In the genomic region with DNA sequence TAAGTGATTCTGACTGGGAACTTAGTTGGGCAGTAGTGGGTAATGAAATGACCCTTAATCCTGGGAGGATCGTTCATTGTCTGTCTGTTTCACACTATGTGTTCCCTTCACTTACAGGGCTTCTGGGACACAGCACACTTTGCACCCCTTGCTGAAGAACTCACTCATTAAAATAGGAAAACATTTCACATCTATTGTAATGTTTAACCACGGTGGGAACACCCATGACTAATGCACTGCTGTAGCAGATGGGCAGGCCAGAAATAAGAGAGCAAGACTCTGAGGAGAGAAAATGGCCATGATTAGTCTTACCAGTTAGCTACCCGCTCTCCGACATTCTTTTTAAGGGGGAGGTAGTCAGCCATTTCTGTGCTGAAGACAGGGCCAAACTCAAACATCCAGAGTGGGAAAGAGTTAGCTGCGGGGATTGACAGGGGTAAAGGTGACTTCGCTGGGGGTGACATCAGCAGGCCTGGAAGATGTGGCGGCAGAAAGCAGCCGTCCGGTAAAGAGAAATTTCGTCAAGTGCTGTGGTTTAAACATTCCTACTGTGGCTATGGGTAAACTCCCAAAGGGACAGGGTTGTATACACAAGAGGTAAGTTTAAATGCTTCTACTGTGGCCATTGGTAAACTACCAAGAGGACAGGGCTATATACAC, we compare ENCODE assay signal across 24 mouse cellular contexts.
DNase-seq lines count a peak whose midpoint lies in the region; ATAC-seq lines count a peak whose summit lies in the region.
"Had no signal": no experiment of that assay in that cellular context is flagged by ENCODE, and none has a peak within 500 bp of the region (broad histone marks: within the 10 kb centered on the region; RNA-seq: fewer than 3 reads in every experiment).

No protein-coding gene starts in this region.

- H3K4me1 ChIP-seq in forebrain, embryonic 11.5 days (replicated peaks; ENCODE audit: control insufficient read depth, insufficient read depth, low read length): no peaks in the 10 kb centered on the region
- H3K4me1 ChIP-seq in forebrain, embryonic 10.5 days: peaks cover 11% of the 10 kb centered on the region
- H3K4me1 ChIP-seq in liver, embryonic 16.5 days (ENCODE audit: control insufficient read depth, low read depth, low read length): no peaks in the 10 kb centered on the region
- H3K4me1 ChIP-seq in liver, embryonic 12.5 days: no peaks in the 10 kb centered on the region
- no peaks in the 10 kb centered on the region for H3K4me1 ChIP-seq in hindbrain, embryonic 11.5 days (replicated peaks; ENCODE audit: control insufficient read depth, insufficient read depth, low read length)
- H3K4me1 ChIP-seq: embryonic facial prominence, embryonic 13.5 days; heart, embryonic 15.5 days; hindbrain, embryonic 15.5 days had no signal

- DNase-seq in forebrain, embryonic 11.5 days (ENCODE audit: low spot score): peak; percentile 29
- no peak for DNase-seq in forebrain, embryonic 10.5 days (ENCODE audit: extremely low spot score, low spot score)
- DNase-seq in kidney, adult 18-20 months: peak; percentile 39
- DNase-seq in kidney, postnatal 4 days: no peak
- peak; percentile 51 for DNase-seq in kidney, postnatal 14 days
- DNase-seq in hindbrain, embryonic 11.5 days (ENCODE audit: low spot score): no peak
- DNase-seq: adrenal gland, postnatal 10 days; B cell, adult 2 months; cerebellum, adult 18-20 months; cerebellum, adult 9-11 months; cerebellum, postnatal 36 days; gastrocnemius, adult 2 months; gastrocnemius, postnatal 25 days; heart, postnatal 14 days had no signal

- no peaks in the 10 kb centered on the region for H3K36me3 ChIP-seq in forebrain, embryonic 11.5 days (ENCODE audit: control insufficient read depth, insufficient read depth, low read length)
- H3K36me3 ChIP-seq in forebrain, embryonic 10.5 days (replicated peaks): no peaks in the 10 kb centered on the region
- no peaks in the 10 kb centered on the region for H3K36me3 ChIP-seq in liver, embryonic 16.5 days (ENCODE audit: control insufficient read depth, insufficient read depth)
- no peaks in the 10 kb centered on the region for H3K36me3 ChIP-seq in liver, embryonic 12.5 days
- no peaks in the 10 kb centered on the region for H3K36me3 ChIP-seq in hindbrain, embryonic 11.5 days (ENCODE audit: control insufficient read depth, insufficient read depth, low read length)
- H3K36me3 ChIP-seq: embryonic facial prominence, embryonic 13.5 days; G1E; heart, embryonic 15.5 days; hindbrain, embryonic 10.5 days; hindbrain, embryonic 15.5 days had no signal

- H3K4me2 ChIP-seq in forebrain, embryonic 11.5 days (ENCODE audit: low read depth, low read length, severe bottlenecking): no peak overlapping the region
- no peak overlapping the region for H3K4me2 ChIP-seq in liver, embryonic 16.5 days (ENCODE audit: low read depth, low read length)
- no peak overlapping the region for H3K4me2 ChIP-seq in liver, embryonic 12.5 days
- no peak overlapping the region for H3K4me2 ChIP-seq in hindbrain, embryonic 11.5 days (replicated peaks; ENCODE audit: low read depth, low read length)
- H3K4me2 ChIP-seq: embryonic facial prominence, embryonic 13.5 days; heart, embryonic 11.5 days; heart, embryonic 15.5 days; hindbrain, embryonic 15.5 days had no signal

- H3K27ac ChIP-seq in forebrain, embryonic 11.5 days (ENCODE audit: low read depth, low read length): no peak overlapping the region
- no peak overlapping the region for H3K27ac ChIP-seq in forebrain, embryonic 10.5 days
- H3K27ac ChIP-seq in liver, embryonic 16.5 days (ENCODE audit: low read length): no peak overlapping the region
- no peak overlapping the region for H3K27ac ChIP-seq in liver, embryonic 12.5 days
- H3K27ac ChIP-seq in hindbrain, embryonic 11.5 days (ENCODE audit: low read depth, low read length): no peak overlapping the region
- H3K27ac ChIP-seq: embryonic facial prominence, embryonic 13.5 days; gastrocnemius, adult 2 months; heart, embryonic 15.5 days; hindbrain, embryonic 10.5 days; hindbrain, embryonic 15.5 days had no signal

- 87% methylated on average over 10 of the region's 10 CpGs for WGBS in forebrain, embryonic 11.5 days
- WGBS in forebrain, embryonic 10.5 days: 88% methylated on average over 10 of the region's 10 CpGs
- WGBS in liver, embryonic 16.5 days (ENCODE audit: insufficient replicate concordance): 61% methylated on average over 10 of the region's 10 CpGs
- WGBS in liver, embryonic 12.5 days (ENCODE audit: insufficient replicate concordance): 63% methylated on average over 10 of the region's 10 CpGs
- 81% methylated on average over 10 of the region's 10 CpGs for WGBS in hindbrain, embryonic 11.5 days

- no peak overlapping the region for H3K9ac ChIP-seq in forebrain, embryonic 11.5 days (ENCODE audit: low read length)
- H3K9ac ChIP-seq in liver, embryonic 16.5 days (ENCODE audit: low read depth, low read length): no peak overlapping the region
- H3K9ac ChIP-seq in liver, embryonic 12.5 days: no peak overlapping the region
- H3K9ac ChIP-seq in hindbrain, embryonic 11.5 days (ENCODE audit: low read depth, low read length): no peak overlapping the region
- H3K9ac ChIP-seq: embryonic facial prominence, embryonic 13.5 days; heart, embryonic 15.5 days; hindbrain, embryonic 15.5 days had no signal

- no peak for ATAC-seq in forebrain, embryonic 11.5 days (replicated peaks; ENCODE audit: low FRiP score)
- ATAC-seq in liver, embryonic 16.5 days (ENCODE audit: low read depth): peak; percentile 47; the same call in 1 of the 2 replicates
- no peak for ATAC-seq in liver, embryonic 12.5 days
- no peak for ATAC-seq in hindbrain, embryonic 11.5 days (ENCODE audit: low FRiP score)
- ATAC-seq: CD4-positive, CD25-positive, alpha-beta regulatory T cell, adult 4 months; forebrain, embryonic 14.5 days had no signal

- H3K27me3 ChIP-seq in forebrain, embryonic 11.5 days (ENCODE audit: control insufficient read depth, insufficient read depth, low read length): no peaks in the 10 kb centered on the region
- no peaks in the 10 kb centered on the region for H3K27me3 ChIP-seq in forebrain, embryonic 10.5 days (ENCODE audit: poor library complexity, severe bottlenecking)
- H3K27me3 ChIP-seq in liver, embryonic 16.5 days (ENCODE audit: control insufficient read depth, insufficient read depth, low read depth, low read length): no peaks in the 10 kb centered on the region
- H3K27me3 ChIP-seq in liver, embryonic 12.5 days (replicated peaks): no peaks in the 10 kb centered on the region
- no peaks in the 10 kb centered on the region for H3K27me3 ChIP-seq in hindbrain, embryonic 11.5 days (ENCODE audit: control insufficient read depth, insufficient read depth, low read length)
- H3K27me3 ChIP-seq: embryonic facial prominence, embryonic 13.5 days; heart, embryonic 15.5 days; hindbrain, embryonic 15.5 days had no signal

- H3K9me3 ChIP-seq in forebrain, embryonic 11.5 days (ENCODE audit: control insufficient read depth, low read length): no peaks in the 10 kb centered on the region
- no peaks in the 10 kb centered on the region for H3K9me3 ChIP-seq in forebrain, embryonic 10.5 days
- no peaks in the 10 kb centered on the region for H3K9me3 ChIP-seq in liver, embryonic 16.5 days (replicated peaks; ENCODE audit: control insufficient read depth, low read length)
- no peaks in the 10 kb centered on the region for H3K9me3 ChIP-seq in liver, embryonic 12.5 days (replicated peaks)
- no peaks in the 10 kb centered on the region for H3K9me3 ChIP-seq in hindbrain, embryonic 11.5 days (ENCODE audit: control insufficient read depth, low read length)
- H3K9me3 ChIP-seq: embryonic facial prominence, embryonic 13.5 days; heart, embryonic 15.5 days; hindbrain, embryonic 10.5 days; hindbrain, embryonic 15.5 days had no signal

- H3K4me3 ChIP-seq in forebrain, embryonic 11.5 days (ENCODE audit: low read depth, low read length): no peak overlapping the region
- no peak overlapping the region for H3K4me3 ChIP-seq in forebrain, embryonic 10.5 days
- H3K4me3 ChIP-seq in liver, embryonic 16.5 days (ENCODE audit: low read depth, low read length): no peak overlapping the region
- no peak overlapping the region for H3K4me3 ChIP-seq in liver, embryonic 12.5 days
- no peak overlapping the region for H3K4me3 ChIP-seq in hindbrain, embryonic 11.5 days (ENCODE audit: low read depth, low read length)
- H3K4me3 ChIP-seq: embryonic facial prominence, embryonic 13.5 days; gastrocnemius, adult 2 months; heart, embryonic 15.5 days; hindbrain, embryonic 10.5 days; hindbrain, embryonic 15.5 days had no signal

Comparison
In these comparisons a context has a peak if more than half of its experiments do, and no peak if none do; other contexts are left out.
1. DNase-seq: peak in forebrain, embryonic 11.5 days (single experiment), kidney, adult 18-20 months (single experiment) and kidney, postnatal 14 days (single experiment); none in forebrain, embryonic 10.5 days (single experiment), kidney, postnatal 4 days (0 of 2) and hindbrain, embryonic 11.5 days (single experiment).